Mouse (Mus musculus): ENCODE results near the gene Vav3. TPM values are rescaled to one million over a fixed set of nuclear protein-coding genes. Genes with fewer than 3 reads are reported as not detected.

Gene Vav3
- polyA plus RNA-seq, 1 experiment from 2014 or later = 13.8 TPM

- WGBS = 85% methylated on average over 5 of the region's 5 CpGs
- Histone ChIP-seq H3K4me1 (no peaks in the 10 kb centered on the region), H3K36me3 (no peaks in the 10 kb centered on the region), H3K27ac (no peak overlapping the region), H3K4me2 (no peak overlapping the region), H3K27me3 (no peaks in the 10 kb centered on the region), H3K9me3 (no peaks in the 10 kb centered on the region), H3K9ac (no peak overlapping the region), H3K4me3 (no peak overlapping the region)
- no peak for ATAC-seq (ENCODE audit: insufficient number of reproducible peaks, insufficient read depth, low FRiP score, low TSS enrichment, low read depth)
These were observed 14.7 kb downstream of the Vav3 start for GRCm38 (mm10) chr3:109355158-109355557.

- H3K9ac ChIP-seq = no peak overlapping the region
- no peak overlapping the region for H3K4me3 ChIP-seq
- no peaks in the 10 kb centered on the region for H3K27me3 ChIP-seq
- 65% methylated on average over 4 of the region's 4 CpGs for WGBS
- no peaks in the 10 kb centered on the region for H3K4me1 ChIP-seq
- no peak for ATAC-seq (ENCODE audit: insufficient number of reproducible peaks, insufficient read depth, low FRiP score, low TSS enrichment, low read depth)
- H3K27ac ChIP-seq = no peak overlapping the region
- no peak overlapping the region for H3K4me2 ChIP-seq
- H3K9me3 ChIP-seq = no peaks in the 10 kb centered on the region
- no peaks in the 10 kb centered on the region for H3K36me3 ChIP-seq
These were observed 20.3 kb downstream of the Vav3 start for GRCm38 (mm10) chr3:109360746-109361145.

GRCm38 (mm10) chr3:109361882-109362281 lies 21.4 kb downstream of the Vav3 start:
- H3K9me3 ChIP-seq = no peaks in the 10 kb centered on the region
- H3K36me3 ChIP-seq = no peaks in the 10 kb centered on the region
- 68% methylated on average over 5 of the region's 5 CpGs for WGBS
- ATAC-seq (ENCODE audit: insufficient number of reproducible peaks, insufficient read depth, low FRiP score, low TSS enrichment, low read depth) = no peak
- no peak overlapping the region for H3K4me3 ChIP-seq
- 0 out of 2 replicates have a peak overlapping the region, but pooled peaks have one; percentile 0 for H3K27ac ChIP-seq
- H3K4me1 ChIP-seq = peaks cover 8% of the 10 kb centered on the region
- H3K9ac ChIP-seq = no peak overlapping the region
- no peak overlapping the region for H3K4me2 ChIP-seq
- H3K27me3 ChIP-seq = no peaks in the 10 kb centered on the region

GRCm38 (mm10) chr3:109362310-109362709 lies 21.9 kb downstream of the Vav3 start:
- Histone ChIP-seq H3K27ac (0 out of 2 replicates have a peak overlapping the region, but pooled peaks have one; percentile 0), H3K27me3 (no peaks in the 10 kb centered on the region), H3K4me1 (peaks cover 8% of the 10 kb centered on the region), H3K9me3 (no peaks in the 10 kb centered on the region), H3K4me3 (no peak overlapping the region), H3K9ac (no peak overlapping the region), H3K36me3 (no peaks in the 10 kb centered on the region), H3K4me2 (no peak overlapping the region)
- 79% methylated on average over 3 of the region's 3 CpGs for WGBS
- ATAC-seq (ENCODE audit: insufficient number of reproducible peaks, insufficient read depth, low FRiP score, low TSS enrichment, low read depth) = no peak

GRCm38 (mm10) chr3:109363522-109363921 lies 23.1 kb downstream of the Vav3 start:
- H3K27me3 ChIP-seq = no peaks in the 10 kb centered on the region
- peaks cover 11% of the 10 kb centered on the region for H3K4me1 ChIP-seq
- no peak overlapping the region for H3K4me2 ChIP-seq
- ATAC-seq (ENCODE audit: insufficient number of reproducible peaks, insufficient read depth, low FRiP score, low TSS enrichment, low read depth) = no peak
- H3K4me3 ChIP-seq = no peak overlapping the region
- H3K9ac ChIP-seq = no peak overlapping the region
- no peaks in the 10 kb centered on the region for H3K9me3 ChIP-seq
- WGBS = 77% methylated on average over 5 of the region's 5 CpGs
- no peak overlapping the region for H3K27ac ChIP-seq
- no peaks in the 10 kb centered on the region for H3K36me3 ChIP-seq

GRCm38 (mm10) chr3:109365875-109366274 lies 25.4 kb downstream of the Vav3 start:
- H3K9ac ChIP-seq = no peak overlapping the region
- H3K4me1 ChIP-seq = peaks cover 17% of the 10 kb centered on the region
- H3K4me2 ChIP-seq = no peak overlapping the region
- H3K9me3 ChIP-seq = no peaks in the 10 kb centered on the region
- no peaks in the 10 kb centered on the region for H3K36me3 ChIP-seq
- no peak overlapping the region for H3K4me3 ChIP-seq
- no peak overlapping the region for H3K27ac ChIP-seq
- no peak for ATAC-seq (ENCODE audit: insufficient number of reproducible peaks, insufficient read depth, low FRiP score, low TSS enrichment, low read depth)
- no peaks in the 10 kb centered on the region for H3K27me3 ChIP-seq
- 77% methylated on average over 2 of the region's 2 CpGs for WGBS

- 38% methylated on average over 7 of the region's 7 CpGs for WGBS
- no peak overlapping the region for H3K9ac ChIP-seq
- no peaks in the 10 kb centered on the region for H3K36me3 ChIP-seq
- H3K27ac ChIP-seq = no peak overlapping the region; the same call in 1 of the 2 replicates
- H3K4me1 ChIP-seq = peaks cover 17% of the 10 kb centered on the region
- H3K9me3 ChIP-seq = no peaks in the 10 kb centered on the region
- ATAC-seq (ENCODE audit: insufficient number of reproducible peaks, insufficient read depth, low FRiP score, low TSS enrichment, low read depth) = no peak
- H3K4me2 ChIP-seq = no peak overlapping the region
- no peaks in the 10 kb centered on the region for H3K27me3 ChIP-seq
- no peak overlapping the region for H3K4me3 ChIP-seq
These were observed 26.0 kb downstream of the Vav3 start for GRCm38 (mm10) chr3:109366411-109366851.

GRCm38 (mm10) chr3:109368383-109369289 lies 28.2 kb downstream of the Vav3 start:
- Histone ChIP-seq H3K4me3 (no peak overlapping the region), H3K36me3 (no peaks in the 10 kb centered on the region), H3K9ac (no peak overlapping the region), H3K9me3 (no peaks in the 10 kb centered on the region), H3K27me3 (no peaks in the 10 kb centered on the region), H3K4me1 (peaks cover 17% of the 10 kb centered on the region), H3K27ac (no peak overlapping the region), H3K4me2 (no peak overlapping the region)
- no peak for ATAC-seq (ENCODE audit: insufficient number of reproducible peaks, insufficient read depth, low FRiP score, low TSS enrichment, low read depth)
- WGBS = 67% methylated on average over 9 of the region's 9 CpGs

GRCm38 (mm10) chr3:109371576-109371975 lies 31.1 kb downstream of the Vav3 start:
- WGBS = no CpG with 5 or more reads among the region's 1 CpGs
- Histone ChIP-seq H3K9ac (no peak overlapping the region), H3K4me3 (no peak overlapping the region), H3K27ac (no peak overlapping the region), H3K9me3 (no peaks in the 10 kb centered on the region), H3K27me3 (no peaks in the 10 kb centered on the region), H3K36me3 (no peaks in the 10 kb centered on the region), H3K4me1 (peaks cover 10% of the 10 kb centered on the region), H3K4me2 (no peak overlapping the region)
- no peak for ATAC-seq (ENCODE audit: insufficient number of reproducible peaks, insufficient read depth, low FRiP score, low TSS enrichment, low read depth)

- no peaks in the 10 kb centered on the region for H3K9me3 ChIP-seq
- WGBS = 82% methylated on average over 4 of the region's 4 CpGs
- H3K4me2 ChIP-seq = no peak overlapping the region
- 0 out of 2 replicates have a peak, but pooled peaks cover 9% of the 10 kb centered on the region for H3K4me1 ChIP-seq
- no peak overlapping the region for H3K27ac ChIP-seq
- no peak for ATAC-seq (ENCODE audit: insufficient number of reproducible peaks, insufficient read depth, low FRiP score, low TSS enrichment, low read depth)
- no peaks in the 10 kb centered on the region for H3K36me3 ChIP-seq
- no peak overlapping the region for H3K9ac ChIP-seq
- no peak overlapping the region for H3K4me3 ChIP-seq
- no peaks in the 10 kb centered on the region for H3K27me3 ChIP-seq
These were observed 32.2 kb downstream of the Vav3 start for GRCm38 (mm10) chr3:109372678-109373077.

GRCm38 (mm10) chr3:109378278-109378677 lies 37.8 kb downstream of the Vav3 start:
- no peak overlapping the region for H3K4me2 ChIP-seq
- no peaks in the 10 kb centered on the region for H3K27me3 ChIP-seq
- no peak overlapping the region for H3K9ac ChIP-seq
- H3K4me3 ChIP-seq = no peak overlapping the region
- WGBS = 59% methylated on average over 4 of the region's 4 CpGs
- H3K4me1 ChIP-seq = no peaks in the 10 kb centered on the region
- no peaks in the 10 kb centered on the region for H3K9me3 ChIP-seq
- no peak overlapping the region for H3K27ac ChIP-seq
- ATAC-seq (ENCODE audit: insufficient number of reproducible peaks, insufficient read depth, low FRiP score, low TSS enrichment, low read depth) = no peak
- no peaks in the 10 kb centered on the region for H3K36me3 ChIP-seq

GRCm38 (mm10) chr3:109378684-109379083 lies 38.2 kb downstream of the Vav3 start:
- ATAC-seq (ENCODE audit: insufficient number of reproducible peaks, insufficient read depth, low FRiP score, low TSS enrichment, low read depth) = no peak

More at GRCm38 (mm10) chr3:109378684-109379083, 38.2 kb downstream of the Vav3 start:
- no peak overlapping the region for H3K9ac ChIP-seq
- no peak overlapping the region for H3K27ac ChIP-seq
- H3K4me2 ChIP-seq = no peak overlapping the region
- no peak overlapping the region for H3K4me3 ChIP-seq
- WGBS = 73% methylated on average over 6 of the region's 6 CpGs
- no peaks in the 10 kb centered on the region for H3K4me1 ChIP-seq
- no peaks in the 10 kb centered on the region for H3K9me3 ChIP-seq
- no peaks in the 10 kb centered on the region for H3K27me3 ChIP-seq
- no peaks in the 10 kb centered on the region for H3K36me3 ChIP-seq
